Mouse (Mus musculus): ENCODE results near the gene Rab20.
"Not testable (repeated sequence)": the region's sequence is repeated elsewhere in the genome, so short reads cannot be mapped to it uniquely, and the experiment has no call there.

Rab20 gene

GRCm38 (mm10) chr8:11477811-11478761 lies at the start of gene Rab20:
Gene Rab20, minus strand, starts transcription at chr8:11478710.
- no peak for DNase-seq

- no peak for DNase-seq
These were observed 44.8 kb upstream of the Rab20 start for GRCm38 (mm10) chr8:11523331-11523730.

DNA sequence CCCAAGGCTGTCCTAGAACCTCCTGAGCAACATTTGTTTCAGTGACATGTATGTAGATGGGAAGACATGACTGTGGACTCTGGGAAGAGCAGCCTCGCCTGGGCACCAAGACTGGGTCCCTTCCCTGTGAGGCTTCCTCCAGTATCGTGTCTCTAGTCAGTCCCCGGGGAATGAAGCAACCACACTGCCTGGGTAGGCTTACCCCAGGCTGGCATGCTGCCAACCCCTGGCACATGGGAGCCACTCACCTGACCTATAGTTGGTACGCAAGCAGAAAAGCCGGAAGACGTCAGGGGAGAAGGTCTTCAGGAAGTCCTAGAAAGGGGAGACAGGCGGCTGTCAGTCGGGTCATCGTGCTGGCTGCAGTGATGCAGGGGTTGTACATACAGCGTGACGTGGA lies 40.2 kb upstream of the Rab20 start:
- no peak for DNase-seq

GRCm38 (mm10) chr8:11518056-11518396 lies 39.5 kb upstream of the Rab20 start:
- DNase-seq, result no peak

GRCm38 (mm10) chr8:11517366-11518055 lies 39.0 kb upstream of the Rab20 start:
- no peak for DNase-seq

- DNase-seq, result no peak
These were observed 37.8 kb upstream of the Rab20 start for GRCm38 (mm10) chr8:11516292-11516691.

DNA sequence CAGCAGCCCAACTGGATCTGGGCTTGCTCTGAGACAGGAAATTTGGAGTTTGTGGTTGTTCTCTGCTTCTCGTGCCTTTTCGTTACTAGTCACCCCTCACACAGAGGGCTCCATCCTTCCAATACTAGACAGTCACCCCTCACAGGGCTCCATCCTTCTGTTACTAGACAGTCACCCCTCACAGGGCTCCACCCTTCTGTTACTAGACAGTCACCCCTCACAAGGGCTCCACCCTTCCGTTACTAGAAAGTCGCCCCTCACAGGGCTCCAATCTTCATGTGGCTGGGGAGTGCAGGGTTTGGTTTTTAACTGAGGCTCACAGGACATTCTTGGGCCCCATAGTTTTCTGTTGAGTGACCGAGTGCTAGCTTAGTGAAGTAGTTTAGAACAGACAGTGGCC lies 34.7 kb upstream of the Rab20 start:
- no peak for DNase-seq

- no peak for DNase-seq
These were observed 34.2 kb upstream of the Rab20 start for GRCm38 (mm10) chr8:11512711-11513110.

DNA sequence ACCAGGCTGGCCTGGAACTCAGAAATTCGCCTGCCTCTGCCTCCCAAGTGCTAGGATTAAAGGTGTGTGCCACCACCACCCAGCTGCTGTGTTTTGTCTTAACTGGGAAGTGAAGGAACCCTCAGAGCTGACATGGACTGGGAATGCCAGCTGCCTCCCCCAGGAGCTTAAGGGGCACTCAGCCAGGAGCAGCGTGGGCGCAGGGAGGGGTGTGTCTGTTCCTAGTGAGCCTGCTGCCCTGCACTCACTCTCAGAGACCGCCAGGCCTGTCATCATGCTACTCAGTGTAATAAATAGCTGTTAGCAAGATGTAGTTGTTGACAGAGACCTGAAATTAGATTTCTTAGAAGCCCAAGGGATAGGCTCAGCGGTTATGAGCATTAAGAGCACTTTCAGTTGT lies 32.5 kb upstream of the Rab20 start:
- no peak for DNase-seq

DNA sequence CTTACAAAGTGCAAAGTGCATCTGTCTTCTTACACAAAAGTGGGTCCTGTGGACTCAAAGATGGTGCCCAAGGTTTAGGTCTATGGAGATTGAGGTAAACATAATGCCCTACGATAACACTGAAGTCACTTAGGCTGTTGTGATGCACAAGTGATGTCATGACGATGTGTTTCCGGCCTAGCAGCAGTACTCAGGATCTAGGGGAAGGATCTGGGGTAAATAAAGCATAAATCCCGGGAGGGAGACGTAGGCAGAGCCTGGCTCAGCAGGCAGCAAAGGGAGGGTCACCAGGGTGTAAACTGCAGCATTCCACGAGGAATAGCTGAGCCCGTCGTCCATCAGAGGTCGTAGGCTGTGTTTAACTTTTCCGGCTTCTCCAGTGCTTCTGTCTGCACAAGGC lies 30.4 kb upstream of the Rab20 start:
- DNase-seq, result no peak

GRCm38 (mm10) chr8:11506802-11507201 lies 28.3 kb upstream of the Rab20 start:
- DNase-seq, result no peak

DNA sequence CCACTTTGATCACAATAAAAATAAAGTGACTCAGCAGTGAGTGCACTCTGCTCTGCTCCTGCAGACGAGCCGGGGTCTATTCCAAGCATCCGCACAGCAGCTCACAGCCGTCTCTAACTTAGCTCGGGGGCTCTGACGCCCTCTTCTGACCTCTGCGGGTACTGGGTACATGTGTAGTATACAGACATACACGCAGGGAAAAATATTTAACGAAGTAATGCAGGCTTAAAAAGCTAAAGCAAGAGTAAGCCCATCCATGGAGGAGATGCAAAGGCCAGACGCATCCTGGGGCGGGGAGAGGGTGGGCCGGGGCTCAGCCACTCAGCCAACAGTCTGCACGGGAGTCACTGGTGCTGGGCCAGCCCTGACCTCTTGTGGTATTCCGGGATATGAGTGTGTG lies 27.6 kb upstream of the Rab20 start:
- no peak for DNase-seq

DNA sequence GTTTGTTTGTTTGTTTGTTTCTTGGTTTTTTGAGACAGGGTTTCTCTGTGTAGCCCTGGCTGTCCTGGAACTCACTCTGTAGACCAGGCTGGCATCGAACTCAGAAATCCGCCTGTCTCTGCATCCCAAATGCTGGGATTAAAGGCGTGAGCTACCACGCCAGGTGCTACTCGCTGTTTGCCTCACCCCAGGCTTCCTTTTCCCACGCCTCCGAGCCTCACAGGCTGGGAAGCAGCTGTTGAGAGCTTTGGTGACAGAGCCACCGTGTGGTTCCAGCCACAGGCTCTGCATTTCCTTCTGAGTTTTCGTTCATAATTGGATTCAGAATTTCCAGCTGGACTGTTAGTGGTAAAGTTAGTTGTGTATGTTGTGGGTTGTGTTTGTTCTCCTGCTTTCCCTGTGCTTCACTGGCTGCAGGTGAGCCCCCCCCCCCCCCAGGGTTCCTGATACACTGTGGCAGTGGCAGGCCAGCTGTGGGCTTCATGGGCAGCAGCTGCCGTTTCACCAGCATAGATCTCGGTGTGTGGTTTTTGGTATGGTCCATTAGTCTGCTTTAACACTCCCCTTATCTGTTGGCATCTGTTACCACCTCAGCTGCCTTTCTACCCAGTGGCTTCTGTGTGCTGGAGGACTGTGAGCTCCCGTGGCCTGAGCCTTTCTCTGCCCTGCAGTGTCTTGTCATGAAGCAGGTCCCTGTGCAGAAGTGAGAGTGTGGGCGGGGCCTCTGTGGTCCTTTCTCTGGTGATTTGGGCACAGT lies 25.1 kb upstream of the Rab20 start:
- DNase-seq, result no peak

GRCm38 (mm10) chr8:11498786-11499485 lies 20.4 kb upstream of the Rab20 start:
- DNase-seq, result no peak

GRCm38 (mm10) chr8:11498281-11498680 lies 19.8 kb upstream of the Rab20 start:
- no peak for DNase-seq

DNA sequence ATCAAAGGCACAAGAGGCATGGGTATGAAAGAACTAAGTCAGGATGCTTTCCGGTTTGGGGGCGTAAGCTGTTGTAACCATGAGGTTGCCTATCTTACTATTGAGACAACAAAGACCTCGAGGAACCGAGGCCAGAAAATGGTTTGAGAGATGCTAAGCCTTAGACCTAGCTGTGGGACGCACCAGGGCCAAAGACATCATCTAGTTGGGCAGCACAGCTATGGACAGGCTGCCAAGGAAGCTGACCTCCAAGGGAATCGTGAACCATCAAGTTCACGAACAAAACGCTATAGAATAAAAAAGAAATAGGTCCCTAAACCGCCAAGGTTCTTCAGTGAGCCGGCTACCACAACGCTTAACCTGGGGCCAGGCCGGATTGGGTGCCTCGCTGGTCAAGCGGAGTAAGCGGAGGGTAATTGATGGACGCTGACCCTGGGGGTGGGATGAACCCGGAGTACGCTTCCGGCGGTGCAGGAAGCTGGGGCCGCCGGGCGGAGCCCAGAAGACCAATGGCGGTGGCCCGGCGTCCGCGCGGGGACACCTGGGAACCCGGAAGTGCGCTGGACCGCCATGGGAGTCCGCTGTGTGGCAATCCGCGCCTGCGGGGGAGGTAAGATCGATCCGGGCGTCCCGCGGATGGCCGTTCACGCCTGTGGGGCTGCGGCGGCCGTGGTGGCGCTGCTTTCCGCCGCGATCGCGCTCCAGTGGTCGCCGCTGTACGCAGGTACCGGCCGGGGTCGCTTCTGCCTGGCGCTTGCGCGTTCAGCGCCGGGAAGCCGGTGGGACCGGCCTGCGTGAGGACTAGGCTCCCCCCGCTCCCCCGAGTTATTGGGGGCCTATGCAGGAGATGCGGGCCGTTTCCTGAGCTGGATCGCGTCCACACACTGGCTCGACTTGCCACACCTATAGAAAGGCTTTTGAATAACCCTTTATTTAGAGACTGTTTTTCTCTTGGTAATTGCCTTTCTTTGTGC lies 18.8 kb upstream of the Rab20 start, which contains the start of gene Naxd:
TSS of gene Naxd (plus strand) at position 490 of the 974 bp plus-strand sequence.
- DNase-seq, result peak; percentile 93

DNA sequence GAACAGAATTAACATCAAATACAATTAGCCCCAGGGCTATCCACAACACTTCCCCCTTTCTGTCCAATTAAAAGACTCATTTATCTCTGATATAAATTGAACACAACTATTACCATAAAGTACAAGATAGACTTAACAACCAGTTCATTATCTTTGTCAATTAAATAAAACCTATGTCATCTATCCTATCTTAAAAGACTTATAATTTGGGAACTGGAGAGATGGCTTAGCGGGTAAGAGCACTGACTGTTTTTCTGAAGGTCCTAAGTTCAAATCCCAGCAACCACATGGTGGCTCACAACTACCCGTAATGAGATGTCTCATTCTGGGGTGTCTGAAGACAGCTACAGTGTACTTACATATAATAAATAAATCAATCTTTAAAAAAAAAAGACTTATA lies 13.8 kb upstream of the Rab20 start:
- not testable (repeated sequence) for DNase-seq

DNA sequence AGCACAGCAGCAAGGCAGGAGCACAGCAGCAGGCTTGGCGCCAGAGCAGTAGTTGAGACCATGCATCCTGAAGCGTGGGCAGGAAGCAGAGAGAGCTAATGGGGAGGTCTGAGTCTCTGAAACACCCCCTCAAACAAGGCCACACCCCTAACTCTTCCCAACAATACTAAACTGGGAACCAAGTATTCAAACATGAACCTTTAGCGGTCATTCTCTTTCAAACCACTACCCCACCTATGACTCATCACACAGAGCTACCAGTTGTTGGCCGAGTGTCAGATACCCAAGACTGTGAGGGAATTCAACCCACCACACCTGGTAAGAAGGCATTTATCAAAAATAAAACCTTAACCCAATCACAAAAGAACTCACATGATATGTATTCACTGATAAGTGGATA lies 8.7 kb upstream of the Rab20 start:
- no peak for DNase-seq

GRCm38 (mm10) chr8:11486142-11486541 lies 7.6 kb upstream of the Rab20 start:
- DNase-seq, result peak; percentile 43

GRCm38 (mm10) chr8:11482537-11482936 lies 4.0 kb upstream of the Rab20 start:
- DNase-seq, result no peak

DNA sequence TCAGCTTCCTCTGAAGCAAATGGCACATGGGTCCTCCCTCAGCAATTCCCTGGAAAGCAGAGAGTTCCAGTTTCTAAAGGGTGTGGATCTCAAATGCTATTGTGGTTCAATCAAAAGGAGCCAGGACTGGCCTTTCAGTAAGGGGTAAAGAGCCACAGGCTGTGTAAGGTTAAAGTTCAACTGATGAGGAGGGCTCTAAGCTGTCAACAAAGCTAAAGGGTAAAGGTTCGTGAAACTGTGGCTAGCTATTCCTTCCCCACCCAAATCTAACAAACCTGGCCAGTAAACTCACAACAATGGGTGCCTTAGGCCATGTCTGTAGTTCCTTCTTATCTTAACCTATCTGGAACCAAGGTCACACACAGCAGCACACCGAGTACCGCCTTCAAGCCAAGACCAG lies 3.4 kb upstream of the Rab20 start:
- DNase-seq, result no peak

DNA sequence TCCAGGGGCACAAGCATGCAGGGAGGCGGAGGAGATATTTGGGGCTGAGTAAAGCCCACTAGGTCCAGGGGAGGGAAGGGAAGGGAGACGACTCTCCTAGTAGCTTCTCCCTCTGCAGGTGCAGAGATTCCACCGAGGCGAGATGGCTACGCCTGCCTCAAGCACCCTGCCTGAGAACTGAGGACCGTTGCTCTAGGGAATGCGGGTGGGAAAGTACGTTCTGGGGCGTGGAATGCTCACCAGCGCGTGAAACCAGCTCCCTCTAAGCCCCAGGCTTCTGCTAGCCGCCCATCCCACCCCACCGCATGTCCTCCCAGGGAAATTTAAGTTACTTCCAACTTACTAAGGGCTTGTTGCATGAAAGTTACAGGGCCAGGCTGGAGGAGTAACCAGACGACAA lies 1.1 kb upstream of the Rab20 start:
- DNase-seq, result no peak
